In genomic region chr4:72469236-72469875, GRCm38 (mm10) we compare ENCODE assay signal across 15 mouse cellular contexts.
DNase-seq lines count a peak whose midpoint lies in the region; ATAC-seq lines count a peak whose summit lies in the region.
"Had no signal": no experiment of that assay in that cellular context is flagged by ENCODE, and none has a peak within 500 bp of the region (broad histone marks: within the 10 kb centered on the region; RNA-seq: fewer than 3 reads in every experiment).

No protein-coding gene starts in this region.

- peak; percentile 69 for DNase-seq in forebrain, embryonic 14.5 days (ENCODE audit: low spot score)
- DNase-seq in forebrain, embryonic 11.5 days (ENCODE audit: low spot score): no peak
- peak; percentile 2 to 10 for DNase-seq in left cerebral cortex, adult 18-20 months (ENCODE audit: low spot score in 2 of 2)
- DNase-seq in left cerebral cortex, postnatal 36 days (ENCODE audit: low spot score in 2 of 2): no peak
- peak; percentile 62 for DNase-seq in brain, adult 2 months (ENCODE audit: low read depth, low spot score)
- DNase-seq in layer of hippocampus, adult 8-10 months (ENCODE audit: low spot score in 2 of 2): peak; percentile 5 to 19
- DNase-seq in B cell, adult 2 months: no peak
- no peak for DNase-seq in kidney, postnatal 36 days
- DNase-seq: kidney, postnatal 25 days; liver, embryonic 13.5 days; thymus, postnatal 25 days had no signal

- no peak overlapping the region for H3K4me2 ChIP-seq in forebrain, embryonic 14.5 days (ENCODE audit: low read length)
- no peak overlapping the region for H3K4me2 ChIP-seq in forebrain, embryonic 11.5 days (ENCODE audit: low read depth, low read length, severe bottlenecking)
- H3K4me2 ChIP-seq: hindbrain, embryonic 15.5 days; liver, embryonic 13.5 days; midbrain, embryonic 12.5 days; neural tube, embryonic 15.5 days had no signal

- WGBS in forebrain, embryonic 14.5 days: 20% methylated on average over 1 of the region's 1 CpGs
- WGBS in forebrain, embryonic 11.5 days: 81% methylated on average over 1 of the region's 1 CpGs

- no peak overlapping the region for H3K27ac ChIP-seq in forebrain, embryonic 14.5 days (ENCODE audit: low read depth, low read length)
- H3K27ac ChIP-seq in forebrain, embryonic 11.5 days (ENCODE audit: low read depth, low read length): no peak overlapping the region
- H3K27ac ChIP-seq: heart, embryonic 10.5 days; hindbrain, embryonic 15.5 days; liver, embryonic 13.5 days; midbrain, embryonic 12.5 days; neural tube, embryonic 15.5 days had no signal

- H3K9ac ChIP-seq in forebrain, embryonic 14.5 days (ENCODE audit: low read length): no peak overlapping the region
- H3K9ac ChIP-seq in forebrain, embryonic 11.5 days (ENCODE audit: low read length): no peak overlapping the region
- H3K9ac ChIP-seq: hindbrain, embryonic 15.5 days; liver, embryonic 13.5 days; midbrain, embryonic 12.5 days; neural tube, embryonic 15.5 days had no signal

- H3K9me3 ChIP-seq in forebrain, embryonic 14.5 days (replicated peaks; ENCODE audit: control insufficient read depth, low read length): no peaks in the 10 kb centered on the region
- H3K9me3 ChIP-seq in forebrain, embryonic 11.5 days (ENCODE audit: control insufficient read depth, low read length): no peaks in the 10 kb centered on the region
- H3K9me3 ChIP-seq: heart, embryonic 10.5 days; hindbrain, embryonic 15.5 days; liver, embryonic 13.5 days; midbrain, embryonic 12.5 days; neural tube, embryonic 15.5 days had no signal

- no peaks in the 10 kb centered on the region for H3K27me3 ChIP-seq in forebrain, embryonic 14.5 days (replicated peaks; ENCODE audit: control insufficient read depth, insufficient read depth, low read length)
- H3K27me3 ChIP-seq in forebrain, embryonic 11.5 days (ENCODE audit: control insufficient read depth, insufficient read depth, low read length): no peaks in the 10 kb centered on the region
- H3K27me3 ChIP-seq: hindbrain, embryonic 15.5 days; liver, embryonic 13.5 days; midbrain, embryonic 12.5 days; neural tube, embryonic 15.5 days had no signal

- no peaks in the 10 kb centered on the region for H3K36me3 ChIP-seq in forebrain, embryonic 14.5 days (ENCODE audit: control insufficient read depth, insufficient read depth, low read length)
- H3K36me3 ChIP-seq in forebrain, embryonic 11.5 days (ENCODE audit: control insufficient read depth, insufficient read depth, low read length): no peaks in the 10 kb centered on the region
- H3K36me3 ChIP-seq: heart, embryonic 10.5 days; hindbrain, embryonic 15.5 days; liver, embryonic 13.5 days; midbrain, embryonic 12.5 days; neural tube, embryonic 15.5 days had no signal

- no peak overlapping the region for H3K4me3 ChIP-seq in forebrain, embryonic 14.5 days (ENCODE audit: low read depth, low read length)
- no peak overlapping the region for H3K4me3 ChIP-seq in forebrain, embryonic 11.5 days (ENCODE audit: low read depth, low read length)
- H3K4me3 ChIP-seq: heart, embryonic 10.5 days; hindbrain, embryonic 15.5 days; liver, embryonic 13.5 days; midbrain, embryonic 12.5 days; neural tube, embryonic 15.5 days had no signal

- ATAC-seq in forebrain, embryonic 14.5 days: peak; percentile 37; the same call in 1 of the 2 replicates
- no peak for ATAC-seq in forebrain, embryonic 11.5 days (replicated peaks; ENCODE audit: low FRiP score)

- intact Hi-C loops in left cerebral cortex, postnatal 36 days (cut with DNase I): no loop called here

- H3K4me1 ChIP-seq in forebrain, embryonic 14.5 days (ENCODE audit: control insufficient read depth, insufficient read depth, low read length): no peaks in the 10 kb centered on the region
- no peaks in the 10 kb centered on the region for H3K4me1 ChIP-seq in forebrain, embryonic 11.5 days (replicated peaks; ENCODE audit: control insufficient read depth, insufficient read depth, low read length)
- H3K4me1 ChIP-seq: heart, embryonic 10.5 days; hindbrain, embryonic 15.5 days; liver, embryonic 13.5 days; midbrain, embryonic 12.5 days; neural tube, embryonic 15.5 days had no signal

Comparison
In these comparisons a context has a peak if more than half of its experiments do, and no peak if none do; other contexts are left out.
1. DNase-seq: peak in forebrain, embryonic 14.5 days (single experiment), left cerebral cortex, adult 18-20 months (2 of 2), brain, adult 2 months (single experiment) and layer of hippocampus, adult 8-10 months (2 of 2); none in forebrain, embryonic 11.5 days (single experiment), left cerebral cortex, postnatal 36 days (0 of 2), B cell, adult 2 months (0 of 2) and kidney, postnatal 36 days (0 of 2).